Mouse (Mus musculus) cerebellum, adult 9-11 months (tissue): ENCODE results near the gene Atxn2l.
A peak's percentile ranks its signal among the peaks of the same experiment; 100 is the strongest.
"Not testable (repeated sequence)": the region's sequence is repeated elsewhere in the genome, so short reads cannot be mapped to it uniquely, and the experiment has no call there.

ENCODE experiments used
- DNase-seq: peaks from one replicate; pipeline ENCODE4 v3.0.0; 2022

Gene Atxn2l

GRCm38 (mm10) chr7:126487617-126488385 is 15.4 kb downstream of the Atxn2l start:
- DNase-seq: not testable (repeated sequence)

GRCm38 (mm10) chr7:126487052-126487483 is 16.2 kb downstream of the Atxn2l start, which contains the start of gene Tufm:
TSS of gene Tufm (plus strand) at chr7:126487361.
- peak; percentile 99 for DNase-seq

- peak; percentile 90 for DNase-seq
These were observed 20.8 kb downstream of the Atxn2l start for GRCm38 (mm10) chr7:126482392-126482871.

GRCm38 (mm10) chr7:126481699-126482098 is 21.5 kb downstream of the Atxn2l start:
- no peak for DNase-seq

- DNase-seq: peak; percentile 92
These were observed 28.1 kb downstream of the Atxn2l start, which contains the start of gene Sh2b1 for GRCm38 (mm10) chr7:126474993-126475581. TSS of gene Sh2b1 (minus strand) at chr7:126475424.

- DNase-seq: no peak
These were observed 28.7 kb downstream of the Atxn2l start for GRCm38 (mm10) chr7:126474486-126474955.

GRCm38 (mm10) chr7:126473470-126474086 is 29.7 kb downstream of the Atxn2l start:
- peak; percentile 43 for DNase-seq

- peak; percentile 30 for DNase-seq
These were observed 30.5 kb downstream of the Atxn2l start for GRCm38 (mm10) chr7:126472713-126473112.

- DNase-seq: peak; percentile 21
These were observed 30.9 kb downstream of the Atxn2l start for GRCm38 (mm10) chr7:126472306-126472705.

GRCm38 (mm10) chr7:126471853-126472252 is 31.4 kb downstream of the Atxn2l start:
- no peak for DNase-seq

- no peak for DNase-seq
These were observed 31.9 kb downstream of the Atxn2l start for GRCm38 (mm10) chr7:126471361-126471760.

- DNase-seq: no peak
These were observed 33.2 kb downstream of the Atxn2l start for GRCm38 (mm10) chr7:126470077-126470476.

- no peak for DNase-seq
These were observed 35.2 kb downstream of the Atxn2l start for GRCm38 (mm10) chr7:126467834-126468627.

- peak; percentile 20 for DNase-seq
These were observed 36.0 kb downstream of the Atxn2l start for GRCm38 (mm10) chr7:126467271-126467670.

- no peak for DNase-seq
These were observed 36.5 kb downstream of the Atxn2l start for GRCm38 (mm10) chr7:126466707-126467106.

GRCm38 (mm10) chr7:126466116-126466515 is 37.1 kb downstream of the Atxn2l start:
- DNase-seq: no peak

- DNase-seq: no peak
These were observed 37.8 kb downstream of the Atxn2l start for GRCm38 (mm10) chr7:126465246-126466030.

GRCm38 (mm10) chr7:126464836-126465235 is 38.4 kb downstream of the Atxn2l start:
- no peak for DNase-seq

GRCm38 (mm10) chr7:126464121-126464520 is 39.1 kb downstream of the Atxn2l start:
- no peak for DNase-seq

- DNase-seq: no peak
These were observed 39.7 kb downstream of the Atxn2l start for GRCm38 (mm10) chr7:126463547-126463946.

GRCm38 (mm10) chr7:126463004-126463403 is 40.2 kb downstream of the Atxn2l start, which contains the start of gene Atp2a1:
TSS of gene Atp2a1 (minus strand) at chr7:126463108.
- no peak for DNase-seq

- DNase-seq: no peak
These were observed 41.6 kb downstream of the Atxn2l start for GRCm38 (mm10) chr7:126461626-126462025.
